Mouse (Mus musculus) G1E (cell line): ENCODE data around the gene Mras.

Experiments used
- CTCF ChIP-seq: IDR thresholded peaks from 2 replicates; pipeline ENCODE4 v1.5.1; 2012; ENCODE audit warnings: low read depth, low read length, inconsistent platforms, mixed read lengths
- GATA1 ChIP-seq: IDR thresholded peaks from 2 replicates; pipeline ENCODE4 v1.6.1; 2012; ENCODE audit warnings: borderline replicate concordance, low read length, inconsistent platforms, mixed read lengths
- POLR2AphosphoS5 ChIP-seq: IDR thresholded peaks from 2 replicates; pipeline ENCODE4 v1.6.1; 2012; ENCODE audit warnings: low read depth, low read length, inconsistent platforms; ENCODE audit not compliant: insufficient replicate concordance

GRCm38 (mm10) chr9:99361946-99362345, 75.2 kb downstream of the Mras start:
- TF ChIP-seq CTCF (no peak), GATA1 (no peak), POLR2AphosphoS5 (no peak)
